Mouse (Mus musculus) midbrain, embryonic 11.5 days (tissue): ENCODE results near the gene Tc2n. TPM values are rescaled to one million over a fixed set of nuclear protein-coding genes. Genes with fewer than 3 reads are reported as not detected.
A peak's percentile ranks its signal among the peaks of the same experiment; 100 is the strongest.

ENCODE experiments used
- ATAC-seq: fragments of 200-750 bp; cut with Nextera tagmentation; 2 replicates; pipeline ENCODE4 v1.8.0; 2017; ENCODE audit warnings: moderate TSS enrichment, moderate library complexity; ENCODE audit not compliant: low FRiP score
- DNase-seq: peaks from one replicate; pipeline ENCODE4 v3.0.0; 2015; ENCODE audit warnings: low spot score; ENCODE audit errors: missing footprints
- H3K27ac ChIP-seq: fragments of 300-500 bp; sonication (generic); 2 replicates; pipeline ENCODE4 v1.5.1; 2014; ENCODE audit warnings: low read depth, low read length
- H3K27me3 ChIP-seq: fragments of 300-500 bp; sonication (generic); 2 replicates; pipeline ENCODE4 v1.6.1; 2014; ENCODE audit warnings: mild to moderate bottlenecking, low read length, moderate library complexity, mixed read lengths; ENCODE audit not compliant: control insufficient read depth, insufficient read depth
- H3K36me3 ChIP-seq: fragments of 300-500 bp; sonication (generic); 2 replicates; pipeline ENCODE4 v1.6.1; 2014; ENCODE audit warnings: mild to moderate bottlenecking, low read length, moderate library complexity, mixed read lengths; ENCODE audit not compliant: control insufficient read depth, insufficient read depth
- H3K4me1 ChIP-seq: fragments of 300-500 bp; sonication (generic); 2 replicates; pipeline ENCODE4 v1.6.1; 2014; ENCODE audit warnings: low read length; ENCODE audit not compliant: control insufficient read depth, insufficient read depth
- H3K4me2 ChIP-seq: fragments of 300-500 bp; sonication (generic); 2 replicates; pipeline ENCODE4 v1.6.1; 2014; ENCODE audit warnings: mild to moderate bottlenecking, moderate library complexity
- H3K4me3 ChIP-seq: fragments of 300-500 bp; sonication (generic); 2 replicates; pipeline ENCODE4 v1.5.1; 2014; ENCODE audit warnings: low read depth, low read length
- H3K9ac ChIP-seq: fragments of 300-500 bp; sonication (generic); 2 replicates; pipeline ENCODE4 v1.6.1; 2014; ENCODE audit warnings: low read length
- H3K9me3 ChIP-seq: fragments of 300-500 bp; sonication (generic); 2 replicates; pipeline ENCODE4 v1.6.1; 2016; ENCODE audit warnings: low read length; ENCODE audit not compliant: control insufficient read depth
- WGBS: fragments of 180-500 bp; shearing (Covaris S2); extraction: QIAGEN DNeasy Blood & Tissue Kit; methylation state at CpG from one replicate; pipeline ENCODE4 v1.1.7; 2014; 5-methylcytosine and 5-hydroxymethylcytosine counted together
- polyA plus RNA-seq: library from polyadenylated mRNA; unstranded; fragments of >200 nt; fragmentation: Nextera tagmentation; extraction: Ambion mirVana; gene quantifications from 2 replicates; pipeline ENCODE4 v1.2.1, GENCODE M21; 2014

The Tc2n gene
- polyA plus RNA-seq = 0.11 TPM in 2 replicates

- no peaks in the 10 kb centered on the region for H3K4me1 ChIP-seq
- H3K27ac ChIP-seq = no peak within 1 kb of the TSS
- WGBS = 0% methylated on average over 54 of the region's 75 CpGs
- H3K9ac ChIP-seq = peak within 1 kb of the TSS; percentile 42
- H3K9me3 ChIP-seq = no peaks in the 10 kb centered on the region
- H3K4me3 ChIP-seq = peak within 1 kb of the TSS; percentile 60
- no peaks in the 10 kb centered on the region for H3K36me3 ChIP-seq
- H3K27me3 ChIP-seq = peaks cover 13% of the 10 kb centered on the region
- peak within 1 kb of the TSS; percentile 98 for H3K4me2 ChIP-seq
- DNase-seq (peak; percentile 95), ATAC-seq (peak; percentile 96)
Measured at GRCm38 (mm10) chr12:101718054-101718754, at the start of gene Tc2n. Gene Tc2n, minus strand, starts transcription at chr12:101718523.

- DNase-seq = no peak
- no peak for ATAC-seq
- H3K4me3 ChIP-seq = no peak overlapping the region
- WGBS = 63% methylated on average over 9 of the region's 9 CpGs
- no peaks in the 10 kb centered on the region for H3K36me3 ChIP-seq
- H3K9ac ChIP-seq = no peak overlapping the region
- no peak overlapping the region for H3K4me2 ChIP-seq
- H3K4me1 ChIP-seq = peaks cover 11% of the 10 kb centered on the region
- H3K9me3 ChIP-seq = no peaks in the 10 kb centered on the region
- H3K27ac ChIP-seq = no peak overlapping the region
- H3K27me3 ChIP-seq = no peaks in the 10 kb centered on the region
Measured at GRCm38 (mm10) chr12:101767306-101768053, 49.2 kb upstream of the Tc2n start.

GRCm38 (mm10) chr12:101766228-101766852 is 48.0 kb upstream of the Tc2n start:
- no peak for DNase-seq
- H3K4me3 ChIP-seq = no peak overlapping the region
- H3K9me3 ChIP-seq = no peaks in the 10 kb centered on the region
- H3K27ac ChIP-seq = no peak overlapping the region
- peak; percentile 64 for ATAC-seq
- H3K27me3 ChIP-seq = no peaks in the 10 kb centered on the region
- 41% methylated on average over 3 of the region's 3 CpGs for WGBS
- H3K4me1 ChIP-seq = peaks cover 11% of the 10 kb centered on the region
- no peak overlapping the region for H3K4me2 ChIP-seq
- no peaks in the 10 kb centered on the region for H3K36me3 ChIP-seq
- no peak overlapping the region for H3K9ac ChIP-seq

GRCm38 (mm10) chr12:101764870-101765269 is 46.5 kb upstream of the Tc2n start:
- no peak overlapping the region for H3K4me2 ChIP-seq
- H3K4me3 ChIP-seq = no peak overlapping the region
- H3K4me1 ChIP-seq = peaks cover 11% of the 10 kb centered on the region
- H3K27me3 ChIP-seq = no peaks in the 10 kb centered on the region
- DNase-seq (no peak), ATAC-seq (no peak)
- H3K9me3 ChIP-seq = no peaks in the 10 kb centered on the region
- 87% methylated on average over 5 of the region's 5 CpGs for WGBS
- no peak overlapping the region for H3K27ac ChIP-seq
- H3K36me3 ChIP-seq = no peaks in the 10 kb centered on the region
- no peak overlapping the region for H3K9ac ChIP-seq

- Histone ChIP-seq H3K27me3 (no peaks in the 10 kb centered on the region), H3K9me3 (no peaks in the 10 kb centered on the region), H3K4me2 (no peak overlapping the region), H3K4me1 (peaks cover 11% of the 10 kb centered on the region), H3K9ac (no peak overlapping the region), H3K4me3 (no peak overlapping the region), H3K27ac (no peak overlapping the region), H3K36me3 (no peaks in the 10 kb centered on the region)
- no peak for ATAC-seq
- DNase-seq = no peak
- WGBS = 74% methylated on average over 3 of the region's 3 CpGs
Measured at GRCm38 (mm10) chr12:101763065-101763464, 44.7 kb upstream of the Tc2n start.

GRCm38 (mm10) chr12:101762054-101762453 is 43.7 kb upstream of the Tc2n start:
- no peak overlapping the region for H3K4me2 ChIP-seq
- no peaks in the 10 kb centered on the region for H3K36me3 ChIP-seq
- H3K27ac ChIP-seq = no peak overlapping the region
- no peaks in the 10 kb centered on the region for H3K9me3 ChIP-seq
- no peak overlapping the region for H3K9ac ChIP-seq
- no peak overlapping the region for H3K4me3 ChIP-seq
- no peaks in the 10 kb centered on the region for H3K27me3 ChIP-seq
- 89% methylated on average over 5 of the region's 5 CpGs for WGBS
- peaks cover 11% of the 10 kb centered on the region for H3K4me1 ChIP-seq
- no peak for DNase-seq
- no peak for ATAC-seq

- WGBS = 77% methylated on average over 6 of the region's 6 CpGs
- no peak overlapping the region for H3K4me3 ChIP-seq
- H3K4me2 ChIP-seq = no peak overlapping the region
- DNase-seq (no peak), ATAC-seq (no peak)
- no peaks in the 10 kb centered on the region for H3K4me1 ChIP-seq
- H3K9ac ChIP-seq = no peak overlapping the region
- no peaks in the 10 kb centered on the region for H3K36me3 ChIP-seq
- H3K9me3 ChIP-seq = no peaks in the 10 kb centered on the region
- H3K27me3 ChIP-seq = no peaks in the 10 kb centered on the region
- no peak overlapping the region for H3K27ac ChIP-seq
Measured at GRCm38 (mm10) chr12:101759440-101760045, 41.2 kb upstream of the Tc2n start.

GRCm38 (mm10) chr12:101758698-101759097 is 40.4 kb upstream of the Tc2n start:
- Histone ChIP-seq H3K27me3 (no peaks in the 10 kb centered on the region), H3K9me3 (no peaks in the 10 kb centered on the region), H3K4me1 (no peaks in the 10 kb centered on the region), H3K4me2 (no peak overlapping the region), H3K36me3 (no peaks in the 10 kb centered on the region), H3K4me3 (no peak overlapping the region), H3K9ac (no peak overlapping the region), H3K27ac (no peak overlapping the region)
- ATAC-seq (no peak), DNase-seq (no peak)

- Histone ChIP-seq H3K4me2 (no peak overlapping the region), H3K9me3 (no peaks in the 10 kb centered on the region), H3K27ac (no peak overlapping the region), H3K36me3 (no peaks in the 10 kb centered on the region), H3K27me3 (no peaks in the 10 kb centered on the region), H3K4me3 (no peak overlapping the region), H3K9ac (no peak overlapping the region), H3K4me1 (no peaks in the 10 kb centered on the region)
- WGBS = 48% methylated on average over 2 of the region's 2 CpGs
- no peak for DNase-seq
- no peak for ATAC-seq
Measured at GRCm38 (mm10) chr12:101742375-101742774, 24.1 kb upstream of the Tc2n start.
